In the genomic region with DNA sequence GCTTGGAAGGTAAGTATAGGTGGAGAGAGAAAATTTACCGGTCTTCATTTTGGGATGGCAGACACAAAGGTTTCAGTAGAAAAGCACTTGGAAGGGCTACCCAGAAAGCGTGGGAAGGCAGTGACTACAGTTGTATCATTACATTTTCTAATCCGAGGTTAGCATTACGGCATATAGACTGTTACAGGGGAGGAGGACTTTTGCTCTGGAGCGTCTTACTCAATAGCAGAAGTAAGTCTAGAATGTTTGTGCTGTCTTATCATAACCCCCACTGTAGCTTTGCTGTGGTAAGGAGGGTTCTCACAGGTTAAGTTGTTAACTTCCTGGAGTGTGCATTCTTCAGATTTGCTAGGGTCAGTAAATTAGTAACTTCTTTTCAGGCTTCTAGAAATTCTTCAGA, we compare ENCODE assay signal across 8 mouse cellular contexts. TPM values are rescaled to one million over a fixed set of nuclear protein-coding genes. Genes with fewer than 3 reads are reported as not detected.
DNase-seq lines count a peak whose midpoint lies in the region; ATAC-seq and TF ChIP-seq lines count a peak whose summit lies in the region.
"Had no signal": no experiment of that assay in that cellular context is flagged by ENCODE, and none has a peak within 500 bp of the region (broad histone marks: within the 10 kb centered on the region; RNA-seq: fewer than 3 reads in every experiment).

No protein-coding gene starts in this region.

- WGBS in hindbrain, embryonic 14.5 days = 79% methylated on average over 5 of the region's 5 CpGs
- WGBS in midbrain, embryonic 14.5 days = 67% methylated on average over 5 of the region's 5 CpGs

- H3K4me1 ChIP-seq in hindbrain, embryonic 14.5 days (replicated peaks; ENCODE audit: control insufficient read depth, insufficient read depth, low read length) = peaks cover 28% of the 10 kb centered on the region
- H3K4me1 ChIP-seq in midbrain, embryonic 14.5 days (ENCODE audit: control insufficient read depth, insufficient read depth, low read length) = peaks cover 19% of the 10 kb centered on the region; the same call in 1 of the 2 replicates

- H3K36me3 ChIP-seq in hindbrain, embryonic 14.5 days (replicated peaks; ENCODE audit: control insufficient read depth, insufficient read depth) = no peaks in the 10 kb centered on the region
- no peaks in the 10 kb centered on the region for H3K36me3 ChIP-seq in midbrain, embryonic 14.5 days (ENCODE audit: control insufficient read depth, insufficient read depth, low read length)

- no peak overlapping the region for H3K9ac ChIP-seq in hindbrain, embryonic 14.5 days
- no peak overlapping the region for H3K9ac ChIP-seq in midbrain, embryonic 14.5 days (replicated peaks; ENCODE audit: low read length)

- intact Hi-C loops in gastrocnemius, postnatal 36 days (cut with DNase I) = no loop called here

- H3K27ac ChIP-seq in layer of hippocampus, adult 2 months = peak overlapping the region; percentile 98
- no peak overlapping the region for H3K27ac ChIP-seq in hindbrain, embryonic 14.5 days
- H3K27ac ChIP-seq in midbrain, embryonic 14.5 days (replicated peaks; ENCODE audit: low read depth, low read length) = no peak overlapping the region

- DNase-seq in layer of hippocampus, adult 2 months (ENCODE audit: low spot score in 2 of 2) = no peak
- DNase-seq in layer of hippocampus, postnatal 25 days (ENCODE audit: extremely low spot score in 1 of 2, low spot score in 1 of 2) = no peak
- DNase-seq in fat pad, adult 2 months (ENCODE audit: extremely low read depth, low read depth, low spot score) = peak; percentile 34
- no peak for DNase-seq in hindbrain, embryonic 14.5 days (ENCODE audit: low spot score)
- DNase-seq in midbrain, embryonic 14.5 days = no peak
- no peak for DNase-seq in ovary, postnatal 10 days (ENCODE audit: low spot score)
- no peak for DNase-seq in gastrocnemius, postnatal 36 days

- TF ChIP-seq CTCF in layer of hippocampus, adult 2 months (conservative IDR thresholded peaks at IDR 0.05) = no peak

- no peak for ATAC-seq in hindbrain, embryonic 14.5 days (ENCODE audit: low FRiP score)
- no peak for ATAC-seq in midbrain, embryonic 14.5 days (ENCODE audit: low FRiP score, low TSS enrichment)

- H3K9me3 ChIP-seq in hindbrain, embryonic 14.5 days (ENCODE audit: control insufficient read depth, low read length) = no peaks in the 10 kb centered on the region
- H3K9me3 ChIP-seq in midbrain, embryonic 14.5 days (ENCODE audit: control insufficient read depth, low read length) = no peaks in the 10 kb centered on the region

- peaks cover 12% of the 10 kb centered on the region for H3K27me3 ChIP-seq in hindbrain, embryonic 14.5 days (ENCODE audit: control insufficient read depth, insufficient read depth, low read length)
- H3K27me3 ChIP-seq in midbrain, embryonic 14.5 days (ENCODE audit: control insufficient read depth, insufficient read depth, low read length) = peaks cover 15% of the 10 kb centered on the region

- peak overlapping the region; percentile 69 for H3K4me2 ChIP-seq in hindbrain, embryonic 14.5 days (replicated peaks)
- peak overlapping the region; percentile 87; the same call in 1 of the 2 replicates for H3K4me2 ChIP-seq in midbrain, embryonic 14.5 days (ENCODE audit: low read length)

- H3K4me3 ChIP-seq in layer of hippocampus, adult 2 months = peak overlapping the region; percentile 95
- no peak overlapping the region for H3K4me3 ChIP-seq in hindbrain, embryonic 14.5 days (replicated peaks; ENCODE audit: low read length)
- H3K4me3 ChIP-seq in midbrain, embryonic 14.5 days (replicated peaks; ENCODE audit: low read depth, low read length) = no peak overlapping the region

RNA-seq across cellular contexts. Expression of a gene that starts 2.2 kb away (rescaled TPM):
- total RNA-seq in layer of hippocampus, adult 2 months (2021) = 10 to 100 TPM; 69.1 to 79.4 TPM
- 10 to 100 TPM; 61.0 to 64.5 TPM for total RNA-seq in layer of hippocampus, postnatal 25 days (2021)
- polyA plus RNA-seq in hindbrain, embryonic 14.5 days (2014; fragmentation: Nextera tagmentation; extraction: Ambion mirVana) = 14.5 and 16.2 TPM in 2 replicates
- 9.1 and 11.6 TPM in 2 replicates for polyA plus RNA-seq in midbrain, embryonic 14.5 days (2014; fragmentation: Nextera tagmentation; extraction: Ambion mirVana)
- total RNA-seq in gastrocnemius, postnatal 36 days (2021) = 1 to 10 TPM; 5.7 to 7.7 TPM

RNA-seq across cellular contexts. Expression of a gene that starts 43.1 kb away (rescaled TPM):
- total RNA-seq in layer of hippocampus, adult 2 months (2021) = not detected
- under 1 TPM in 1 of 2 experiments, not detected in 1; 0.37 TPM for total RNA-seq in layer of hippocampus, postnatal 25 days (2021)
- polyA plus RNA-seq in hindbrain, embryonic 14.5 days (2014; fragmentation: Nextera tagmentation; extraction: Ambion mirVana) = not detected in 2 replicates
- not detected in 2 replicates for polyA plus RNA-seq in midbrain, embryonic 14.5 days (2014; fragmentation: Nextera tagmentation; extraction: Ambion mirVana)
- total RNA-seq in gastrocnemius, postnatal 36 days (2021) = under 1 TPM in 1 of 2 experiments, not detected in 1; 0.37 TPM
- total RNA-seq: layer of hippocampus, adult 18-20 months had no signal

RNA-seq across cellular contexts. Expression of a gene that starts 43.3 kb away (rescaled TPM):
- 100 to 1,000 TPM; 176 to 185 TPM for total RNA-seq in layer of hippocampus, adult 2 months (2021)
- 100 to 1,000 TPM; 184 to 202 TPM for total RNA-seq in layer of hippocampus, postnatal 25 days (2021)
- 271 and 280 TPM in 2 replicates for polyA plus RNA-seq in hindbrain, embryonic 14.5 days (2014; fragmentation: Nextera tagmentation; extraction: Ambion mirVana)
- 242 and 245 TPM in 2 replicates for polyA plus RNA-seq in midbrain, embryonic 14.5 days (2014; fragmentation: Nextera tagmentation; extraction: Ambion mirVana)
- total RNA-seq in gastrocnemius, postnatal 36 days (2021) = 100 to 1,000 TPM; 307 to 316 TPM

Comparison
In these comparisons a context has a peak if more than half of its experiments do, and no peak if none do; other contexts are left out.
1. RNA of a gene that starts 2.2 kb away (total RNA-seq): 69.1 to 79.4 TPM in layer of hippocampus, adult 2 months and 61.0 to 64.5 TPM in layer of hippocampus, postnatal 25 days; 5.7 to 7.7 TPM in gastrocnemius, postnatal 36 days; every median in the first group is over 4 times any median in the second.